Mouse (Mus musculus) olfactory bulb, adult 2 months (tissue): ENCODE results near the gene Wdr26.

Experiments
- CTCF ChIP-seq: fragments of 200-500 bp; IDR thresholded peaks from 2 replicates; pipeline ENCODE4 v1.5.1; 2012; ENCODE audit warnings: low read depth, mild to moderate bottlenecking, low read length, moderate library complexity; ENCODE audit not compliant: insufficient read depth
- POLR2A ChIP-seq: fragments of 200-500 bp; IDR thresholded peaks from 2 replicates; pipeline ENCODE4 v1.6.1; 2012; ENCODE audit warnings: mild to moderate bottlenecking, low read depth, low read length, moderate library complexity; ENCODE audit not compliant: insufficient read depth

DNA sequence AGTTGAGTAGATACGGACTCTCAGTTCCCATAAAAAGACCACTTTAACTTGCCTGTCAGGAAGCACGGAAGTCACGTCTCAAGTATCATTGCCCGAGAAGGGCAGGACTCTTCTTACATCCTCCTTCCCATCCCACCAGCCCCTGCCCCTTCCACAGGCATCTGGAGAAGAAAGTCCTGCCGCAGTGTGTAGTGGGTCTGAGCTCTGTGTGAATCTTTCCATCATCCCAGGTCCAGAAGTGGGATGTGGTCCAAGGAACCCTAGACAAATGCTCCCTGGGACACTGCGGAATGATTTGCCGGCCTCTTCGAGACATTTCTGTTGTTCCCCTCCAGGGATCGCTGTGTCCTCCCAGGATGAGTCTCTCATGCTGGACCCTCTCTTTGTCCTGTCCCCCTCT, 20.0 kb upstream of the Wdr26 start:
- TF ChIP-seq CTCF (no peak), POLR2A (no peak)
